Mouse (Mus musculus) hindbrain, embryonic 16.5 days (tissue): ENCODE results near the gene Anln. TPM values are rescaled to one million over a fixed set of nuclear protein-coding genes. Genes with fewer than 3 reads are reported as not detected.
A peak's percentile ranks its signal among the peaks of the same experiment; 100 is the strongest.

ENCODE experiments used
- ATAC-seq: fragments of 200-750 bp; cut with Nextera tagmentation; 2 replicates; pipeline ENCODE4 v1.8.0; 2017; ENCODE audit warnings: moderate TSS enrichment, moderate library complexity
- H3K27ac ChIP-seq: fragments of 300-500 bp; sonication (generic); 2 replicates; pipeline ENCODE4 v1.5.1; 2014; ENCODE audit warnings: low read depth, mild to moderate bottlenecking, control low read depth, low read length, moderate library complexity
- H3K27me3 ChIP-seq: fragments of 300-500 bp; sonication (generic); replicated peaks from 2 replicates; pipeline ENCODE4 v1.6.1; 2014; ENCODE audit warnings: low read length; ENCODE audit not compliant: control insufficient read depth, insufficient read depth
- H3K36me3 ChIP-seq: fragments of 300-500 bp; sonication (generic); 2 replicates; pipeline ENCODE4 v1.6.1; 2014; ENCODE audit warnings: mild to moderate bottlenecking, low read length, moderate library complexity, mixed read lengths; ENCODE audit not compliant: control insufficient read depth, insufficient read depth
- H3K4me1 ChIP-seq: fragments of 300-500 bp; sonication (generic); 2 replicates; pipeline ENCODE4 v1.6.1; 2014; ENCODE audit warnings: low read depth, low read length; ENCODE audit not compliant: control insufficient read depth, insufficient read depth
- H3K4me2 ChIP-seq: fragments of 300-500 bp; sonication (generic); 2 replicates; pipeline ENCODE4 v1.6.1; 2014; ENCODE audit warnings: mild to moderate bottlenecking, low read length, control low read depth, moderate library complexity
- H3K4me3 ChIP-seq: fragments of 300-500 bp; sonication (generic); 2 replicates; pipeline ENCODE4 v1.5.1; 2014; ENCODE audit warnings: mild to moderate bottlenecking, low read length, control low read depth, moderate library complexity
- H3K9ac ChIP-seq: fragments of 300-500 bp; sonication (generic); 2 replicates; pipeline ENCODE4 v1.6.1; 2014; ENCODE audit warnings: low read depth, mild to moderate bottlenecking, control low read depth, low read length, moderate library complexity
- H3K9me3 ChIP-seq: fragments of 300-500 bp; sonication (generic); 2 replicates; pipeline ENCODE4 v1.6.1; 2014; ENCODE audit warnings: mild to moderate bottlenecking, low read length, moderate library complexity; ENCODE audit not compliant: control insufficient read depth
- WGBS: fragments of 180-500 bp; shearing (Covaris S2); extraction: QIAGEN DNeasy Blood & Tissue Kit; methylation state at CpG from one replicate; pipeline ENCODE4 v1.1.7; 2014; 5-methylcytosine and 5-hydroxymethylcytosine counted together
- polyA plus RNA-seq: library from polyadenylated mRNA; unstranded; fragments of >200 nt; fragmentation: Nextera tagmentation; extraction: Ambion mirVana; gene quantifications from 2 replicates; pipeline ENCODE4 v1.2.1, GENCODE M21; 2015

Gene Anln
- polyA plus RNA-seq, 1 experiment from 2014 or later = 4.1 TPM

- no peak; the same call in none of the 2 replicates for ATAC-seq
- peak overlapping the region; percentile 96 for H3K4me2 ChIP-seq
- peak overlapping the region; percentile 63 for H3K4me3 ChIP-seq
- H3K9me3 ChIP-seq = no peaks in the 10 kb centered on the region
- no peaks in the 10 kb centered on the region for H3K36me3 ChIP-seq
- no peaks in the 10 kb centered on the region for H3K27me3 ChIP-seq
- peaks cover 5% of the 10 kb centered on the region for H3K4me1 ChIP-seq
- H3K27ac ChIP-seq = peak overlapping the region; percentile 63
- WGBS = under 1% methylated on average over 40 of the region's 41 CpGs
- H3K9ac ChIP-seq = peak overlapping the region; percentile 82
Measured at GRCm38 (mm10) chr9:22388401-22388980, 497 bp downstream of the Anln start.

- Histone ChIP-seq H3K4me2 (peak overlapping the region; percentile 96), H3K4me1 (peaks cover 5% of the 10 kb centered on the region), H3K27ac (no peak overlapping the region), H3K4me3 (peak overlapping the region; percentile 63), H3K27me3 (no peaks in the 10 kb centered on the region), H3K9me3 (no peaks in the 10 kb centered on the region), H3K9ac (peak overlapping the region; percentile 82), H3K36me3 (no peaks in the 10 kb centered on the region)
- no peak for ATAC-seq
- 15% methylated on average over 6 of the region's 6 CpGs for WGBS
Measured at GRCm38 (mm10) chr9:22387901-22388300, 1.1 kb downstream of the Anln start.

GRCm38 (mm10) chr9:22385890-22386289, 3.1 kb downstream of the Anln start:
- Histone ChIP-seq H3K36me3 (no peaks in the 10 kb centered on the region), H3K9ac (no peak overlapping the region), H3K4me2 (no peak overlapping the region), H3K27me3 (no peaks in the 10 kb centered on the region), H3K4me3 (no peak overlapping the region), H3K27ac (no peak overlapping the region), H3K4me1 (peaks cover 5% of the 10 kb centered on the region), H3K9me3 (no peaks in the 10 kb centered on the region)
- no peak for ATAC-seq
- 72% methylated on average over 2 of the region's 2 CpGs for WGBS

GRCm38 (mm10) chr9:22376086-22376485, 12.9 kb downstream of the Anln start:
- no peaks in the 10 kb centered on the region for H3K27me3 ChIP-seq
- no peak overlapping the region for H3K4me2 ChIP-seq
- 80% methylated on average over 5 of the region's 5 CpGs for WGBS
- 0 out of 2 replicates have a peak, but pooled peaks cover 3% of the 10 kb centered on the region for H3K36me3 ChIP-seq
- H3K4me3 ChIP-seq = no peak overlapping the region
- H3K9me3 ChIP-seq = no peaks in the 10 kb centered on the region
- no peak overlapping the region for H3K9ac ChIP-seq
- ATAC-seq = no peak
- no peaks in the 10 kb centered on the region for H3K4me1 ChIP-seq
- H3K27ac ChIP-seq = no peak overlapping the region

- Histone ChIP-seq H3K4me3 (no peak overlapping the region), H3K36me3 (0 out of 2 replicates have a peak, but pooled peaks cover 3% of the 10 kb centered on the region), H3K4me2 (no peak overlapping the region), H3K4me1 (no peaks in the 10 kb centered on the region), H3K27ac (no peak overlapping the region), H3K9me3 (no peaks in the 10 kb centered on the region), H3K9ac (no peak overlapping the region), H3K27me3 (no peaks in the 10 kb centered on the region)
- WGBS = 97% methylated on average over 4 of the region's 4 CpGs
- ATAC-seq = no peak
Measured at GRCm38 (mm10) chr9:22372760-22373159, 16.2 kb downstream of the Anln start.

GRCm38 (mm10) chr9:22368030-22368429, 21.0 kb downstream of the Anln start:
- Histone ChIP-seq H3K4me1 (no peaks in the 10 kb centered on the region), H3K4me3 (no peak overlapping the region), H3K9ac (no peak overlapping the region), H3K27ac (no peak overlapping the region), H3K9me3 (no peaks in the 10 kb centered on the region), H3K36me3 (no peaks in the 10 kb centered on the region), H3K27me3 (no peaks in the 10 kb centered on the region), H3K4me2 (no peak overlapping the region)
- peak; percentile 84 for ATAC-seq
- WGBS = 74% methylated on average over 6 of the region's 6 CpGs

GRCm38 (mm10) chr9:22366621-22367020, 22.4 kb downstream of the Anln start:
- 93% methylated on average over 10 of the region's 10 CpGs for WGBS
- Histone ChIP-seq H3K4me2 (no peak overlapping the region), H3K27me3 (no peaks in the 10 kb centered on the region), H3K9ac (no peak overlapping the region), H3K9me3 (no peaks in the 10 kb centered on the region), H3K4me1 (no peaks in the 10 kb centered on the region), H3K27ac (no peak overlapping the region), H3K4me3 (no peak overlapping the region), H3K36me3 (no peaks in the 10 kb centered on the region)
- ATAC-seq = no peak

- 96% methylated on average over 2 of the region's 2 CpGs for WGBS
- Histone ChIP-seq H3K9me3 (no peaks in the 10 kb centered on the region), H3K36me3 (no peaks in the 10 kb centered on the region), H3K9ac (no peak overlapping the region), H3K4me1 (no peaks in the 10 kb centered on the region), H3K27me3 (no peaks in the 10 kb centered on the region), H3K4me3 (no peak overlapping the region), H3K4me2 (no peak overlapping the region), H3K27ac (no peak overlapping the region)
- no peak for ATAC-seq
Measured at GRCm38 (mm10) chr9:22366221-22366620, 22.8 kb downstream of the Anln start.

- H3K9ac ChIP-seq = no peak overlapping the region
- ATAC-seq = no peak
- H3K27ac ChIP-seq = no peak overlapping the region
- no peaks in the 10 kb centered on the region for H3K9me3 ChIP-seq
- H3K36me3 ChIP-seq = no peaks in the 10 kb centered on the region
- H3K4me3 ChIP-seq = no peak overlapping the region
- no peak overlapping the region for H3K4me2 ChIP-seq
- no peaks in the 10 kb centered on the region for H3K27me3 ChIP-seq
- no peaks in the 10 kb centered on the region for H3K4me1 ChIP-seq
- WGBS = 97% methylated on average over 6 of the region's 6 CpGs
Measured at GRCm38 (mm10) chr9:22360916-22361315, 28.1 kb downstream of the Anln start.
